Mouse (Mus musculus) heart, postnatal 0 days (tissue): ENCODE results near the gene Gm12248. TPM values are rescaled to one million over a fixed set of nuclear protein-coding genes. Genes with fewer than 3 reads are reported as not detected.
A peak's percentile ranks its signal among the peaks of the same experiment; 100 is the strongest.

Source experiments
- ATAC-seq: fragments of 200-750 bp; cut with Nextera tagmentation; 2 replicates; pipeline ENCODE4 v1.8.0; 2017; ENCODE audit warnings: low read depth, moderate number of reproducible peaks, moderate library complexity; ENCODE audit not compliant: insufficient read depth
- DNase-seq: peaks from one replicate; pipeline ENCODE4 v3.0.0-alpha.2; 2016; ENCODE audit warnings: low spot score
- H3K27ac ChIP-seq: fragments of 300-500 bp; sonication (generic); 2 replicates; pipeline ENCODE4 v1.5.1; 2014; ENCODE audit warnings: low read depth, mild to moderate bottlenecking
- H3K27me3 ChIP-seq: fragments of 300-500 bp; sonication (generic); 2 replicates; pipeline ENCODE4 v1.6.1; 2014; ENCODE audit warnings: low read length, mixed read lengths; ENCODE audit not compliant: control insufficient read depth, insufficient read depth
- H3K36me3 ChIP-seq: fragments of 300-500 bp; sonication (generic); replicated peaks from 2 replicates; pipeline ENCODE4 v1.6.1; 2014; ENCODE audit warnings: low read length, mixed read lengths; ENCODE audit not compliant: control insufficient read depth, insufficient read depth
- H3K4me1 ChIP-seq: fragments of 300-500 bp; sonication (generic); 2 replicates; pipeline ENCODE4 v1.6.1; 2014; ENCODE audit warnings: antibody characterized with exemption; ENCODE audit not compliant: control insufficient read depth, insufficient read depth
- H3K4me2 ChIP-seq: fragments of 300-500 bp; sonication (generic); 2 replicates; pipeline ENCODE4 v1.6.1; 2014; ENCODE audit warnings: low read depth, mild to moderate bottlenecking, low read length, moderate library complexity
- H3K4me3 ChIP-seq: fragments of 300-500 bp; sonication (generic); 2 replicates; pipeline ENCODE4 v1.5.1; 2014; ENCODE audit warnings: low read depth, low read length
- H3K9ac ChIP-seq: fragments of 300-500 bp; sonication (generic); replicated peaks from 2 replicates; pipeline ENCODE4 v1.6.1; 2014; ENCODE audit warnings: low read depth, low read length, mixed read lengths
- H3K9me3 ChIP-seq: fragments of 300-500 bp; sonication (generic); replicated peaks from 2 replicates; pipeline ENCODE4 v1.6.1; 2016; ENCODE audit warnings: low read length; ENCODE audit not compliant: control insufficient read depth
- CTCF ChIP-seq: IDR thresholded peaks from 2 replicates; pipeline ENCODE4 v1.5.1; 2016; ENCODE audit warnings: antibody characterized with exemption, control low read depth, low read depth
- EP300 ChIP-seq: IDR thresholded peaks from 2 replicates; pipeline ENCODE4 v1.6.1; 2016; ENCODE audit warnings: antibody characterized with exemption, low read depth
- whole genome bisulfite sequencing: fragments of 180-500 bp; shearing (Covaris S2); extraction: QIAGEN DNeasy Blood & Tissue Kit; methylation state at CpG from one replicate; pipeline ENCODE4 v1.1.7; 2014; 5-methylcytosine and 5-hydroxymethylcytosine counted together
- polyA plus RNA-seq: library from polyadenylated mRNA; unstranded; fragments of >200 nt; fragmentation: Nextera tagmentation; extraction: Ambion mirVana; gene quantifications from 2 replicates; pipeline ENCODE4 v1.2.1, GENCODE M21; 2015
- total RNA-seq: library from RNA; depleted of rRNA; stranded (reverse); fragments of >200 nt; gene quantifications from 2 replicates; pipeline ENCODE4 v1.2.3, GENCODE M21; 2014; ENCODE audit warnings: low replicate concordance

The Gm12248 gene
- total and polyA plus RNA-seq, 2 experiments from 2014 or later = not detected

DNA sequence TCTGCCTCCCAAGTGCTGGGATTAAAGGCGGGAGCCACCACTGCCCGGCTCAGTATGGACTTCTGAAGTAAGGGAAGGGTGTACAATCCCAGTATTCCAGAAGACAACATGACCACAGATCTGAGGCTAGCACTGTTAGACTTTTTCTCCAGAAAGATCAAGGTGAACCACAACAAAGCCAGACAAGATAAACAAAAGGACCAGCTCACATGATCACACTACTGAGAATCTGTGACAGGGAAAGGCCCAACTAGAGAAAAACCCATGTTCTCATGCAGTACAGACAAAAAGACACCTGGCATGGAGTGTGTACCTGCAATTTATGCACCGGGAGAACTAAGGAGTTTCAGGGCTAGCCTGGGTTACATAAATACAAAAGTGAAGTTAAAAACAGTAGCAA is 39.1 kb upstream of the Gm12248 start:
- WGBS = 92% methylated on average over 3 of the region's 3 CpGs
- TF ChIP-seq CTCF (no peak), EP300 (no peak)
- Histone ChIP-seq H3K9me3 (no peaks in the 10 kb centered on the region), H3K9ac (no peak overlapping the region), H3K4me2 (no peak overlapping the region), H3K27ac (no peak overlapping the region), H3K36me3 (peaks cover 85% of the 10 kb centered on the region), H3K4me3 (no peak overlapping the region), H3K27me3 (no peaks in the 10 kb centered on the region), H3K4me1 (no peaks in the 10 kb centered on the region)
- ATAC-seq = no peak
- DNase-seq = no peak

DNA sequence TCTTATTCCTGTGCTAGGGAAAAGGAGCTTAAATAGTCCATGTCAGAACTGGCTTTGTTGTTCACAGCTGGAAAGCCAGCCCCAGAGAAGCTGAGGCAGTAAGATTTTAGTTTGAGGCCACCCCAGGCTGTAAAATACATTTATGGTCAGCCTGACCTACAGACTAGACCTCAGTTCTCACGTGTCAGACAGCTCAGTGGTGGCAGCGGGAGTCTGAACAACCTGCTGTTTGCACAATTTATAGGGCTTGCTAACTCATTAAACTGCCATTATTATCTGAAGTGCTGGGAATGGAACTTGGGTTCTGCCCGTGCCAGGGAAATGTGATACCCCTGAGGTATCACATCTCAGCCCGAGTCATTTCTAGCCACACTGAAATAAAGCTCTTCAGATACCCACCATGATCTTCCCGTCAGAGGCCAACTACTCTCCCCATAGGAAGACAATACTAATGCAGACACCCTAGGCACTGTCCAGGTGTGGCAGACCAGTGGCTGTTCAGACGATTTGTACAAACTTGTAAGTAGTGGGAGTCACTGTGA is 36.4 kb upstream of the Gm12248 start:
- Histone ChIP-seq H3K9me3 (no peaks in the 10 kb centered on the region), H3K27ac (no peak overlapping the region), H3K9ac (no peak overlapping the region), H3K4me2 (no peak overlapping the region), H3K36me3 (peaks cover 64% of the 10 kb centered on the region), H3K27me3 (no peaks in the 10 kb centered on the region), H3K4me1 (peaks cover 16% of the 10 kb centered on the region), H3K4me3 (no peak overlapping the region)
- TF ChIP-seq EP300 = no peak
- DNase-seq (no peak), ATAC-seq (no peak)
- 60% methylated on average over 6 of the region's 6 CpGs for WGBS

DNA sequence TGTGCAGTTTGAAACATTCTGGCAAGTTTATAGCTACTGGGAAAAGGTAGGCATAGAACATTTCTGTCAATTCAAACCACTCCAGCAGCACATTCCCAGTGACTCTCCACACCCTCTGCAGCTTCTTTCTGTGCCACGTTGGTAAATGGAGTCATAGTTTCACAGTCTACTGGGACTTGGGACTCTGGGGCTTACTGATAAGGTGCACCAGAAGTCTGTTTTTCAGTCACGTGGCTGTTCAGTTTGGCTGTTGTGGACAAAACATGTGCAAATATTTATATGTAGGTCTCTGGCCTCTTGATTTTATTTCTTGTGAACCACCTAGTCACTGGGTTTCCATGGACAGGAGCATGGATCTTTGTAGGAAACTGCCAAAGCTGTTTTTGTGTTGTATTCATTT is 34.6 kb upstream of the Gm12248 start:
- H3K27me3 ChIP-seq = no peaks in the 10 kb centered on the region
- no peak overlapping the region for H3K4me3 ChIP-seq
- 58% methylated on average over 2 of the region's 2 CpGs for WGBS
- DNase-seq (no peak), ATAC-seq (no peak)
- H3K36me3 ChIP-seq = peaks cover 57% of the 10 kb centered on the region
- TF ChIP-seq CTCF (no peak), EP300 (no peak)
- no peaks in the 10 kb centered on the region for H3K9me3 ChIP-seq
- no peak overlapping the region for H3K4me2 ChIP-seq
- no peak overlapping the region for H3K9ac ChIP-seq
- no peak overlapping the region for H3K27ac ChIP-seq
- peaks cover 20% of the 10 kb centered on the region for H3K4me1 ChIP-seq

DNA sequence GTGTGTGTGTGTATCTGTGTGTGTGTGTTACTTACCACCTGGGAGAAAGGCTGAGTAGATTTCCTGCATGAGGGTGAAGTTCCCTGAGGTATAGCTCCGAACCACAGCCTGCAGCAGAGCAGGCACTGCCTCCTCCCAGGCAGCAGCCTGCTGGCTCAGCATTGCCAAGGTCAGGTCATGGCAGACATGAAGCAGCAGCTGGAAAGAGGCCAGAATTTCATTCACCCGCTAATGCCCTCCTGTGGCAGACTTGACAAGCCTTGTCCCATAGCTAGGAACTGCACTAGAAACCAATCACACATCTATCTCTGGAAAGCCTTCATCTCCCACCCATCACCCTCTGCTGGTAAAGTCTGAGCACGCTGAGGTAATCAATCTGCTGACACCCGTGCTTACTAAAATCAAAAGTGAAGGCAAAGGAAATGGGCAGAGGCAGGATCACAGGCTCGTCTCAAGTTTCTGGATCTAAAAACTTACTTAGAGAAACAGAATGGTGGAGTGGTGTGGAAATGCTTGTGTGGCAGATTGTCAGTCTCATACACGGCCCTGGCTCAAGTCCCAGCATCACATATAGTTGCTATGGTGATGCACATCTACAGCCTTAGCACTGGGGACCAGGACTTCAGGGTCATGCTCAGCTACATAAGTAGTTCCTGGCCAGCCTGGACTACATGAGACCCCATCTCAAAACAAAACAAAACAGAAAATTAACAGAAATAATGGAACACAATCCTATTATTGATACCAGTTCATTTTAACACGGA is 33.6 kb upstream of the Gm12248 start:
- DNase-seq (peak; percentile 84), ATAC-seq (peak; percentile 85)
- Histone ChIP-seq H3K27me3 (no peaks in the 10 kb centered on the region), H3K36me3 (peaks cover 51% of the 10 kb centered on the region), H3K4me1 (peaks cover 20% of the 10 kb centered on the region), H3K9ac (no peak overlapping the region), H3K27ac (peak overlapping the region; percentile 78), H3K4me3 (no peak overlapping the region), H3K9me3 (no peaks in the 10 kb centered on the region), H3K4me2 (no peak overlapping the region)
- WGBS = 37% methylated on average over 7 of the region's 7 CpGs
- TF ChIP-seq CTCF (peak; percentile 57), EP300 (no peak)

DNA sequence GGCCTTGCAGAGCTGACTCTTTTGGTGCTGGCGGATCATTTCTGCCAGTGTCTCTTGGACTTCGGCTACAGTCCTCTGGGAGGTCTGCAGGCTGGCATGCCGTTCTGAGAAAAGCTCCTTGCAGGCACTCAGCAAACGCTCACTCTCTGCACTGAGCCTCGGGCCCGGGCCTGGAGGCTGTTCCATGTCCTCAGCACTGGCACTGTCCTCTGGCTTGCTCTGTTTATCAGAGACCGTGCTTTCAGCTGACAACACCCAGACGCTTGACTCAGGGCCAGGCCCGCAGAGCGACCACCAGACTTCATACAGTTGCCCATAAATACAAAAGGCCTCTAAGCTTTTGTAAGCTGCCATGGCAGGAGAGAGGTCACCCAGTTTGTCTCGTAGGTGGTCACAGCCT is 32.1 kb upstream of the Gm12248 start:
- 24% methylated on average over 11 of the region's 11 CpGs for WGBS
- peak overlapping the region; percentile 78 for H3K27ac ChIP-seq
- DNase-seq (no peak), ATAC-seq (peak; percentile 48)
- H3K4me2 ChIP-seq = no peak overlapping the region
- H3K27me3 ChIP-seq = no peaks in the 10 kb centered on the region
- no peak overlapping the region for H3K4me3 ChIP-seq
- no peaks in the 10 kb centered on the region for H3K9me3 ChIP-seq
- H3K36me3 ChIP-seq = peaks cover 55% of the 10 kb centered on the region
- TF ChIP-seq CTCF = no peak
- TF ChIP-seq EP300 = no peak
- no peak overlapping the region for H3K9ac ChIP-seq
- peaks cover 23% of the 10 kb centered on the region for H3K4me1 ChIP-seq

DNA sequence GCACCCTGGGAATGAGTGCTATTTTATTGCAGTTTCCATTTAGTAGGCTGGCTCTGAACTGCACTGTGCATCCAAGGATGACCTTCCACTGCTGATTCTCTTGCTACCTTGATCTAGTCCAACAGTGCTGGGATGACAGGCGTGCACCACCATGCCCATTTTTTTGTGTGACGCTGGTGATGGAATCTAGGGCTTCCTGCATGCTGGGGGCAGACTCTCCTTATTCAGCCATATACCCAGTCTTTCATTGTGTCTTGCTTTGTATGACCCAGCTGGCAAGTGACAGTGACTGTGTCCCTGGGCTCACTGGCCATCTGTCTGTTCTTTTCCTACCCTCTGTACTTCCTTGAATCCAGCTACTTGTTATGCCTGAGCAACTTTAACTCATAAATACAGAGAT is 30.8 kb upstream of the Gm12248 start:
- peaks cover 23% of the 10 kb centered on the region for H3K4me1 ChIP-seq
- TF ChIP-seq EP300 = no peak
- TF ChIP-seq CTCF = no peak
- no peaks in the 10 kb centered on the region for H3K27me3 ChIP-seq
- WGBS = 88% methylated on average over 2 of the region's 2 CpGs
- ATAC-seq (no peak), DNase-seq (no peak)
- no peak overlapping the region for H3K27ac ChIP-seq
- no peaks in the 10 kb centered on the region for H3K9me3 ChIP-seq
- no peak overlapping the region for H3K9ac ChIP-seq
- peaks cover 55% of the 10 kb centered on the region for H3K36me3 ChIP-seq
- no peak overlapping the region for H3K4me3 ChIP-seq
- no peak overlapping the region for H3K4me2 ChIP-seq
